10 mouse cellular contexts compared by ENCODE assay signal in genomic region chr3:37705436-37705835, GRCm38 (mm10). TPM values are rescaled to one million over a fixed set of nuclear protein-coding genes. Genes with fewer than 3 reads are reported as not detected.
DNase-seq lines count a peak whose midpoint lies in the region; ATAC-seq and TF ChIP-seq lines count a peak whose summit lies in the region.
"Had no signal": no experiment of that assay in that cellular context is flagged by ENCODE, and none has a peak within 500 bp of the region (broad histone marks: within the 10 kb centered on the region; RNA-seq: fewer than 3 reads in every experiment).

No protein-coding gene starts in this region.

- no peak for TF ChIP-seq CTCF in stomach, postnatal 0 days (IDR thresholded peaks at IDR 0.05; ENCODE audit: low read depth)

- 29% methylated on average over 6 of the region's 6 CpGs for WGBS in stomach, embryonic 15.5 days
- WGBS in stomach, postnatal 0 days = 33% methylated on average over 6 of the region's 6 CpGs
- WGBS in forebrain, embryonic 15.5 days = 64% methylated on average over 6 of the region's 6 CpGs

- DNase-seq in embryo, embryonic 10.5 days (ENCODE audit: low spot score) = peak; percentile 28
- DNase-seq in embryo, embryonic 9.5 days (ENCODE audit: extremely low spot score) = no peak
- peak; percentile 28 for DNase-seq in kidney, adult 9 months
- no peak for DNase-seq in kidney, postnatal 25 days
- no peak for DNase-seq in stomach, postnatal 0 days (ENCODE audit: low spot score)
- DNase-seq in gastrocnemius, postnatal 10 days = no peak

- no peak overlapping the region for H3K4me3 ChIP-seq in stomach, embryonic 15.5 days (replicated peaks)
- no peak overlapping the region for H3K4me3 ChIP-seq in stomach, postnatal 0 days (ENCODE audit: low read depth, low read length)
- no peak overlapping the region for H3K4me3 ChIP-seq in forebrain, embryonic 15.5 days
- H3K4me3 ChIP-seq: layer of hippocampus, adult 2 months had no signal

- ATAC-seq in stomach, embryonic 15.5 days (ENCODE audit: insufficient read depth, low FRiP score, low read depth) = no peak
- ATAC-seq in stomach, postnatal 0 days (ENCODE audit: low FRiP score, low TSS enrichment) = no peak
- ATAC-seq in forebrain, embryonic 15.5 days (replicated peaks) = no peak

- H3K36me3 ChIP-seq in stomach, embryonic 15.5 days = no peaks in the 10 kb centered on the region
- H3K36me3 ChIP-seq in stomach, postnatal 0 days (ENCODE audit: control insufficient read depth, insufficient read depth, low read length) = no peaks in the 10 kb centered on the region
- H3K36me3 ChIP-seq in forebrain, embryonic 15.5 days = no peaks in the 10 kb centered on the region

- H3K27ac ChIP-seq in stomach, embryonic 15.5 days = peak overlapping the region; percentile 13; the same call in 1 of the 2 replicates
- H3K27ac ChIP-seq in stomach, postnatal 0 days (replicated peaks) = no peak overlapping the region
- H3K27ac ChIP-seq in forebrain, embryonic 15.5 days (replicated peaks) = no peak overlapping the region
- H3K27ac ChIP-seq: layer of hippocampus, adult 2 months; macrophage had no signal

- TF ChIP-seq EP300 in stomach, postnatal 0 days (optimal IDR thresholded peaks at IDR 0.05) = no peak

- H3K9me3 ChIP-seq in stomach, embryonic 15.5 days = 0 out of 2 replicates have a peak, but pooled peaks cover 3% of the 10 kb centered on the region
- no peaks in the 10 kb centered on the region for H3K9me3 ChIP-seq in stomach, postnatal 0 days (ENCODE audit: control insufficient read depth, low read length)
- no peaks in the 10 kb centered on the region for H3K9me3 ChIP-seq in forebrain, embryonic 15.5 days

- H3K4me1 ChIP-seq in stomach, embryonic 15.5 days = peaks cover 5% of the 10 kb centered on the region; the same call in 1 of the 2 replicates
- H3K4me1 ChIP-seq in stomach, postnatal 0 days (replicated peaks; ENCODE audit: control insufficient read depth, insufficient read depth) = no peaks in the 10 kb centered on the region; the same call in 1 of the 2 replicates
- no peaks in the 10 kb centered on the region for H3K4me1 ChIP-seq in forebrain, embryonic 15.5 days

- H3K27me3 ChIP-seq in stomach, embryonic 15.5 days (replicated peaks) = no peaks in the 10 kb centered on the region
- H3K27me3 ChIP-seq in stomach, postnatal 0 days (ENCODE audit: control insufficient read depth, insufficient read depth, low read length) = no peaks in the 10 kb centered on the region
- H3K27me3 ChIP-seq in forebrain, embryonic 15.5 days = no peaks in the 10 kb centered on the region

- no peak overlapping the region for H3K4me2 ChIP-seq in stomach, embryonic 15.5 days
- no peak overlapping the region for H3K4me2 ChIP-seq in stomach, postnatal 0 days (replicated peaks; ENCODE audit: low read depth)
- no peak overlapping the region for H3K4me2 ChIP-seq in forebrain, embryonic 15.5 days (replicated peaks)

- no peak overlapping the region for H3K9ac ChIP-seq in stomach, embryonic 15.5 days
- no peak overlapping the region for H3K9ac ChIP-seq in stomach, postnatal 0 days (ENCODE audit: low read length)
- no peak overlapping the region for H3K9ac ChIP-seq in forebrain, embryonic 15.5 days (replicated peaks)

RNA-seq across cellular contexts. Expression of gene Gm5148, which starts 18.9 kb away (rescaled TPM):
- polyA plus RNA-seq in stomach, embryonic 15.5 days (2015; fragmentation: Nextera tagmentation; extraction: Ambion mirVana) = 5.9 and 6.0 TPM in 2 replicates
- 4.9 and 5.7 TPM in 2 replicates for polyA plus RNA-seq in stomach, postnatal 0 days (2015; fragmentation: Nextera tagmentation; extraction: Ambion mirVana)
- total RNA-seq in gastrocnemius, postnatal 10 days (2021) = under 1 TPM in 1 of 2 experiments, not detected in 1; 0.25 TPM
- 5.7 and 6.1 TPM in 2 replicates for polyA plus RNA-seq in forebrain, embryonic 15.5 days (2015; fragmentation: Nextera tagmentation; extraction: Ambion mirVana)

Comparison
In these comparisons a context has a peak if more than half of its experiments do, and no peak if none do; other contexts are left out.
1. DNase-seq: peak in embryo, embryonic 10.5 days (single experiment) and kidney, adult 9 months (single experiment); none in embryo, embryonic 9.5 days (single experiment), kidney, postnatal 25 days (0 of 2), stomach, postnatal 0 days (single experiment) and gastrocnemius, postnatal 10 days (single experiment).